Mouse (Mus musculus) macrophage (primary cell): ENCODE results near the gene Acsf2. TPM values are rescaled to one million over a fixed set of nuclear protein-coding genes. Genes with fewer than 3 reads are reported as not detected.

Experiments
- polyA plus RNA-seq: library from polyadenylated mRNA; stranded (reverse); fragments of 250-400 nt; gene quantifications from 3 replicates; pipeline ENCODE4 v1.2.4, GENCODE M21; 2018; ENCODE audit warnings: inconsistent platforms

Acsf2 gene
- polyA plus RNA-seq, 1 experiment from 2014 or later, result 26.2 TPM

Other genes starting within 250 kb of the Acsf2 start
- gene Abcc3, start 208.9 kb downstream of the Acsf2 start, polyA plus RNA-seq, result 91.2 to 119 TPM (median 103 TPM) in 3 replicates
- gene Cacna1g, start 127.7 kb downstream of the Acsf2 start, polyA plus RNA-seq, result not detected in 3 replicates
- not detected in 3 replicates for gene Spata20, start 115.7 kb downstream of the Acsf2 start, polyA plus RNA-seq
- not detected in 3 replicates for gene Epn3, start 101.9 kb downstream of the Acsf2 start, polyA plus RNA-seq
- gene Mycbpap, start 80.1 kb downstream of the Acsf2 start, polyA plus RNA-seq, result 0.11 to 0.23 TPM in 2 of 3 replicates, not detected in the other
- gene Rsad1, start 52.6 kb downstream of the Acsf2 start, polyA plus RNA-seq, result 2.5 to 4.1 TPM (median 3.0 TPM) in 3 replicates
- not detected in 3 replicates for gene Chad, start 36.8 kb downstream of the Acsf2 start, polyA plus RNA-seq
- gene Lrrc59, start 27.9 kb upstream of the Acsf2 start, polyA plus RNA-seq, result 83.8 to 180 TPM (median 108 TPM) in 3 replicates
- gene Mrpl27, start 51.9 kb upstream of the Acsf2 start, polyA plus RNA-seq, result 67.1 to 97.3 TPM (median 81.8 TPM) in 3 replicates
- 0.60 to 4.3 TPM (median 1.5 TPM) in 3 replicates for gene Eme1, start 52.1 kb upstream of the Acsf2 start, polyA plus RNA-seq
- gene Xylt2, start 75.6 kb upstream of the Acsf2 start, polyA plus RNA-seq, result 65.3 to 164 TPM (median 81.4 TPM) in 3 replicates
- 0.30 TPM in 1 of 3 replicates, not detected in the others for gene Gm11541, start 102.6 kb upstream of the Acsf2 start, polyA plus RNA-seq
- gene Cdc34b, start 139.9 kb upstream of the Acsf2 start, polyA plus RNA-seq, result not detected in 3 replicates
- not detected in 3 replicates for gene Tmem92, start 180.8 kb upstream of the Acsf2 start, polyA plus RNA-seq